Mouse (Mus musculus) gastrocnemius, adult 18-20 months (tissue): ENCODE results near the gene Dpm2. TPM values are rescaled to one million over a fixed set of nuclear protein-coding genes. Genes with fewer than 3 reads are reported as not detected.

Experiments used
- DNase-seq: peaks from one replicate; pipeline ENCODE4 v3.0.0; 2021; ENCODE audit warnings: low spot score
- total RNA-seq, 2 experiments: library from RNA; stranded (reverse); gene quantifications; 2 replicates each; pipeline ENCODE4 v1.2.3; 2021

Gene Dpm2
- total RNA-seq, 2 experiments from 2014 or later: 11.7 to 12.6 TPM

GRCm38 (mm10) chr2:32582830-32583799, 12.5 kb downstream of the Dpm2 start:
- peak; percentile 87 for DNase-seq

- DNase-seq: no peak
Measured at GRCm38 (mm10) chr2:32585149-32585714, 14.6 kb downstream of the Dpm2 start.

DNA sequence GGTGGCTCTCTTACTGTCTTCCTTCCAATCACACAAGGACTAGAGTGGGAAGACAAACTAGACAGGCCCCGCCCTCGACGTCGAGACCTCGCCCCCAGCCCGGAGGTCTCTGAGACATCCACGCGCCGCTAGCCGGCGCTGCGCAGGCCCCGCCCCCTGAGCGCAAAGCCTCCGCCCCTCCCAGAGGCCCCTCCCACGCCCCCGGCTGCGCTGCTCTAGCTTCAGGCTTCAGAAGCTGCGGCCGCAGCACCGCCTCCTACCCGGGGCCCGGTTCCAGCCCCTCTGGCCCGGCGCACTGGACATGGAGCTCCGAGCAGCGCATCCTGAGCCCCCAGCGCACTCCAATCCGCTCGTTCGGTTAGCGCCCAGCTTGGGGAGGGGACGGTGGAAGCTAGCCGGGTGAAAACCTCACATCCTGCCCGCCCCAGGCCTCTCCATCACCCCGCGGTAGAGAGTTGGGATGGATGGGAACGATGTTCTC, 16.3 kb downstream of the Dpm2 start, which contains the start of gene St6galnac4:
St6galnac4 (plus strand) TSS at position 225 of the 481 bp plus-strand sequence.
- peak; percentile 90 for DNase-seq

DNA sequence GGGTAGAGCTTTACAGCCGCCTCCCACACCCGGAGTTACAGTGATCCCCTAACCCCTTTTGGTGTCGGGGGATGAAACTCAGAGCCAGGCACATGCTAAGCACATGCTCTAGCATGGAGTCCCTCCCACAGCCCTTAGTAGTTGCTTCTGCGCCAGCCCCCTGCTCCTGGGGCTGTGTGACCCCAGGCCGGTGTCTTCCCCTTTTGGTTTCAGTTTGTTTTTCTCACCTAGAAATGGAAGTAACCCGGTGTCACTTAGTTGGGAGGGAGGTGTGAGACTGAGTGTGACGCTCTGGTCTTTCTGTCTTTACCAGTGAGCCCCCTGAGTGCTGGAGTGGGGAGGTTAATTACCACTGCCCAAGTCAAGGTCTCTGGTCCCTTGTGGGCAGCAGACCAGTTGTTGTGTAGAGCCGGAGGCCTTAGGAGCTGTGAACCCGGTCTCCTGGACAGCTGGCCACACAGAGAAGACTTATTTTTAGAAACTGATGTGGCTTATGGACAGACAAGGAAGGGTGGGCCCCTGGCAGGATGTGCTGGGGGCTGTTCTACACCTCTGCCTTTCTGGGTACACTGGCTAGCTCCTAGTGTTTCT, 17.2 kb downstream of the Dpm2 start:
- DNase-seq: peak; percentile 56

DNA sequence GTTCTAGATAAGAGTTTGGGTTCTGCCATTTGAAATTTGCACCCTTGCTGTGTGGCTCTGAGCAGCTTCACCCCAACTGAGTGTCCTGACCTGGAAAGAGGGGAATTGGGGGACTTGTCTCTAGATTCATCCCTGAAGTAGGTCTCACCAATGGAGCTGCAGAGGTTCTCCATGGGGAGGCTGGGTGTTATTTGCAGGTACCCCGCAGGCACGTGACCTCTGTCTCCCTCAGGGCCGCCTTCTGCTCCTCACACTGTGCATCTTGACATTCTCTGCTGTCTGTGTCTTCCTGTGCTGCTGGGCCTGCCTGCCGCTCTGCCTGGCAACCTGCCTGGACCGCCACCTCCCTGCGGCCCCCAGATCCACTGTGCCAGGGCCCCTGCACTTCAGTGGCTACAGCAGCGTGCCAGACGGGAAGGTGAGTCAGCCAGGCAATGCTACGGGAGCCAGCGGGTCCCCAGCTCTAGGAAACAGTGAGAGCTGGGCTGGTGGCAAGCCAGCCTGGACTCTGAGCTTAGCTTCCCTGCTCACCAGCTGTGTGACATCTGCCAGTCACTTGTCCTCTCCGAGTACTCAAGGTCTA, 18.6 kb downstream of the Dpm2 start:
- no peak for DNase-seq

DNA sequence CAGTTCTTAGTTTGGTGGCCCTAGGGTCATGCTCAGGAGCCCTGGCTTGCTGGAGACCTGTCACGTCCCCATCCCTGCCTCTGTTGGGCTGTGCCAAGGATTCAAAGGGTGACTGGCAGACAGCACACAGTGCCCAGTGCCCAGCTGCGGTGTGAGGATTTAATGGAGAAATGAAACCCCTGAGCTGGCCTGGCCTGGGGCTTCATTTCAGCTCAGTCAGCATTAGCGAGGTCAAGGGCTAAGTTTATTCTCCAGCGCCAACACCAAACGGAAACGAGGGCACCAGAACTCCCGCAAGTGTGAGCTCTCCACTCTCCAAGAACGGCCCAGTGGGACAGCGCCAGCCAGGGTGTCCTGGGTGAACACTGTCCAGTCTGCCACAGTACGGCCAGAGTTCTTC, 19.6 kb downstream of the Dpm2 start:
- peak; percentile 74 for DNase-seq

- DNase-seq: no peak
Measured at GRCm38 (mm10) chr2:32591249-32591648, 20.6 kb downstream of the Dpm2 start.

GRCm38 (mm10) chr2:32596725-32597124, 26.1 kb downstream of the Dpm2 start:
- no peak for DNase-seq

DNA sequence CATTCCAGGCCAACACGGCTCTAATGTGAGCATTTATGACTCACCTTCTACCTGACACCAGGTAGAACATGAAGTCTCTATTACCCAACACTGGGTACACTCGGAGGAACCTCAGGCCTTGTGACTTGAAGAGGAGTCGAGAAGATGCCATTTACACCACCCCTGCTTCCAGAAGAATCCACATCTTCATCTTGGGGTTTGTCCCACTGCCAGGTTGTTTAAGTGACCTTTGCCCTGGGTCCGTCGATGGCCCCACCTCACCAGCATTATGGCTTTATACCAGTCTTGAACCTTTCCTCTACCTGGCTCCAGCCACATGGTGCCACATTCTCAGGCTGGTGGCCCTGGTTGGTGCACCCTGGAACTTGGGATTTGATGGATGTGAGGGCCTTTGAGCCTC, 26.6 kb downstream of the Dpm2 start:
- no peak for DNase-seq

DNA sequence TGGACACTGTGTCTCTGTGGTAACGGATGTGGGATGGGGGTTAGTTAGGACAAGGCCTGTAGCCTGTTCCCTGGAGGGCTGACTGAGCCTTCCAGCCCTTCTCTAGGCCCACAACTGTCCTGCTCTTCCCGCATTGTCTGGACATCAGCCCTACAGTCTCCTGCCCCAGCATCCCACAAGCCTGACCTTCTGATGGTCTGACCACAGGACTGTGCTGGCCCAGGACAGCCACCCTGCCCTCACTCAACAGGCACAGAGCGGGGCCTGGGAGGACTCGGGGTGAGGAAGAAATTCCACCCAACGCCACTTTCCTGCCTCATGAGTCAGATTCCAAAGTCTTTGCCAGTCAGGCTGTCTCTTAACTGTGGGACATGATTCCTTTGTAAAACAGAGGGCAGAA, 27.0 kb downstream of the Dpm2 start:
- no peak for DNase-seq

DNA sequence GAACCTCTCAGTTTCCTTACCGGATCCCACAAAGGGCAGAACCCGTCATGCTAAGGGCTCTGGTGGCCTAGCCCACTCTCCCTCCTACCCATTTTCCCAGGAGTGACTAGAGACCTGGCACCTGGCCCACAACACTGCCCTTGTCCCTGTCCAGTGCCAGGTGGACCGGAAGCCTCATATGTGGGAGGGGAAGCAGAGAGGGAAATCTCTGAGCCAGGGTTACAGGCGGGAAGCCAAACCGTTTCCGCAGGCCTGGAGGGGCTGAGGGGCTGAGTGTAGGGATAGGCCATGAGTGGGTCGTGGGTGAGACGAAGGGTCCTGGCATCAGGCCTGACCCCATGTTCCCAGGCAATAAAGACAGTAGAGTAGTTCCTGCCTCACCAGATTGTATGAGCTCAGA, 27.8 kb downstream of the Dpm2 start:
- DNase-seq: no peak

DNA sequence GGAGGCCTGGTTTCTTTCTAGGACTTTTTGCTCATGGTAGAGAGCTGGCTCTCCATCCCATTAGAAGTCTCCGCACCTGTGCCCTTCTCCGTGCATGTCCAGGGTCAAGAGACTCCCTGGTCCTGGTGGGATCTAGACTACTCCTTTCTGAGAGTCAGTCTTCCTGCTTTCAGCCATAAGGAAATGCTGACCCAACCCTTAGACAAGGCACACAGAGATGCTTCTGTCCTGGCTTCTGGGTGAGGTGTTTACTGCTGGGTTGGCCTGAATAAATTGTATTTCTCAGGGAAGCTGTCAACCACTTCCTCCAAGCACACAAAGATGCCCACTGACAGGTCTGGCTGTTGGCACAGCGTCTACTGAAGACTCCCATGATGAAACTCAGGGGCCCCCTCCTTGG, 28.8 kb downstream of the Dpm2 start, which contains the start of gene St6galnac6:
St6galnac6 (plus strand) TSS at position 301 of the 400 bp plus-strand sequence.
- DNase-seq: no peak

DNA sequence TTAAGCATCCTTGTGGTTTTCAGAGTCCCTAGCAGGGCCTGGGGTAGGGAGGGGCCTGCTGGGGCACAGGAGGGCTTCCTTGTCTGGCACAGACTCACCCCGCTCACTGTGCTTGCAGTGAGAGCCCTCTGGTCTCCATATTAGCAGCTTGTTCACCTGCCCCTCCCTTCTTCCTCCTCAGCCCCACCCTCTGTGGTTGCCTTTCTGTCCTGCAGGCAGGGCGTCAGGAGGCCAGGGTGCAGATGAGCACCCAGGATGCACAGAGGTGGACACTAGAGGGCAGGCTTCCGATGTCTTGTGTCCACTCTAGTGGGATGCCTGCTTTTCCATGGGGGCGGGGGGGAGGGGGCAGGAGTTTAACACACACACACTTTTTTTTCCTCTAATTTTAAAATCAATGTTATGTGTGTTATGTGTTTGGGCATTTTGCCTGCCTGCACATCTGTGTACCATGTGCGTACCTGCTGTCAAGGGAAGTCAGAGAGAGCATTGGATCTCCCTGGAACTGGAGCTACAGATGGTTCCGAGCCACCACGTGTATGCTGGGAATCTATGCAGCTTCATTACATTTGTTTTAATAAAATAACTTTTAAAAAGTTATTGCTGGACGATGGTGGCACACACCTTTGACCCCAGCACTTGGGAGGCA, 30.9 kb downstream of the Dpm2 start:
- DNase-seq: no peak

DNA sequence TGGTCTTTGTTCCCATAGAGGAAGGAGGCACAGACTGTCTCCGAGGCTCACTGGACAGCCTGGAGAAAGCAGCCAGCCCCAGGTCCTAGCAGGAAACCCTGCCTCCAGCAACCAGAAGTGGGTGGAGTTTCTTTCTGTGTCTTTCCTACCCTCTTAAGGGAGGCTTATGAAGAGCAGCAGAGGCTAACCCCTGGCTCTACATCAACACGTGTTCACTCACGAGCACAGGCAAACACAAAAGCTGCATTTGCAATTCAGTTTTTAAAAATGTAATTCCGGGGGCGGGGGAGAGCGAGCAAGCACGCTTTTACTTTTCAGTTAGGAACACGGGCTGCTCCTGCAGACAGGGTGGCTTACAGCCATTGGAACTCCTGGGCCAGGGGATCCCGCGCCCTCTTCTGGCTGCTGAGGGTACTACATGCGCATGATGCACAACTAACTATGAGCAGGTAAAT, 32.0 kb downstream of the Dpm2 start:
- DNase-seq: peak; percentile 90

GRCm38 (mm10) chr2:32604631-32605030, 34.0 kb downstream of the Dpm2 start:
- DNase-seq: no peak

- DNase-seq: peak; percentile 87
Measured at GRCm38 (mm10) chr2:32606161-32607142, 35.8 kb downstream of the Dpm2 start.

DNA sequence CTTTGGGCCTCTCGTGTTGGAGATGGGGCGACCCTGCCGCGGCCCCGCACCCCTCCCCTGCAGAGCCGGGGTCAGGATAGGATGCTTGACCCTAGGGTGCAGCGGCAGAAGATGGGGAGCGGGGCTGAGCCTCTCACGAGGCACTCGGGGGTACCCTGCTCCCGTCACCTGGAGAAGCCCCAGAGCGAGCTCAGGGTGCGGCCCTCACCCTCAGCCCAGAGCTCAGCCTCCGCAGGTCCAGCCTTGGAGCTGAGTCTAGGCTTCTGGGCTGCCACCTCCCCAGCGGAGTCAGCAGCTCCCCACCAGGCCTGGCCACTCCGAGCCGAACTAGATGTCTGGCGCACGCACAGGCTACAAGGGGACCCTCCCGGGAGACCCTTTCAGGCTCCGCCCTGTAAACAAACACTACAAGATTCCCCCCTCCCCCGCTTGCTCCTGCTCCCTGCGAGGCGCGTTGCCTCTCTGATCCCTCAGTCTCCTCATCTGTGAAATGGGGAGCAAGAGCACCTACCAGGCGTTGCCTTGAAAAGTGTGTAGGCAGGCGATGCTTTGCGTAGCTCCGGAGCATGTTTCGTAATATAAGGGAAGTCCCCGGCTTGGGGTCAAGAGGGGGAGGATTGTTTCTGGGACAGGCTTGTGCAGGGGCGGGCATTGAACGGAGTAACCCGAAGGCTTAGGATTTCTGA, 36.7 kb downstream of the Dpm2 start:
- DNase-seq: no peak

DNA sequence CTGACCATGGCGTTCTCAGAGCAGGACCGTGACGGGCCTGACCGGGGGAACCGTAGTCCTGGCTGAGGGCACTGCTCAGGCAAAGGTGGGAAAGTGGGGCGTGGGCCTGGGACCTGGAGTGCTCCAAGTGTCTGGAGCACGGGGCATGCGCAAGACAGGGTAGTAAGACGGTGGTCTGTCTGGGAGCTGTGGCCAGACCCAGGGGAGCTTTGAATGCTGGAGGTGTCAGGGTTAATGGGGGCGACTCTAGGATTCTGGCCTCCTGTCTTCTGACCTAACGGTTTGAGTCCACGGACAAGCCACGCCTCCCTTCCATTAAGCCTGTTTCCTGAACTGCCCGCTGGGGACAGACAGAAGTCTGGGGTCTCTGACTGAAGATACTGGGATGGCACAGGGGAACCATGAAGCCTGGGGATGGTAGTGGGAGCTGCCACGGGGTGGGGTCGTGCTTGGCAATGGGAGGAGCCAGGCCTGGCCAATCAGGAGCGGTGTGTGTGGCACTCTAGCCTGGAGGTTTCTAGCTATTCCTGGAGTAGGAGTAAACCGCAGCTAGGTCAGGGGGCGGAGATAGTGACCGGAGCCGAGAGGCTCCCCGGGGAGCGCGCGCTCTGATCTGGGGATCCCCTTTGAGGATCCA, 37.6 kb downstream of the Dpm2 start:
- peak; percentile 89 for DNase-seq
